Mouse (Mus musculus): Measurements from ENCODE around the gene Sdccag8. TPM values are rescaled to one million over a fixed set of nuclear protein-coding genes. Genes with fewer than 3 reads are reported as not detected.

Sdccag8 gene
- polyA plus RNA-seq, 1 experiment from 2014 or later, result 18.7 TPM

GRCm38 (mm10) chr1:176962894-176963293 lies 148.4 kb downstream of the Sdccag8 start:
- WGBS, result 81% methylated on average over 5 of the region's 5 CpGs
- H3K9me3 ChIP-seq (ENCODE audit: control insufficient read depth, low read length), result no peaks in the 10 kb centered on the region
- no peak for DNase-seq (ENCODE audit: low spot score)
- no peaks in the 10 kb centered on the region for H3K27me3 ChIP-seq (replicated peaks; ENCODE audit: control insufficient read depth, insufficient read depth, low read length)
- H3K9ac ChIP-seq (ENCODE audit: low read length), result no peak overlapping the region
- no peak overlapping the region for H3K4me3 ChIP-seq (ENCODE audit: low read depth, low read length)
- no peaks in the 10 kb centered on the region for H3K36me3 ChIP-seq (ENCODE audit: control insufficient read depth, insufficient read depth, low read length)
- no peak overlapping the region for H3K4me2 ChIP-seq (ENCODE audit: low read length)
- no peaks in the 10 kb centered on the region for H3K4me1 ChIP-seq (replicated peaks; ENCODE audit: control insufficient read depth, insufficient read depth, low read length)
- no peak for ATAC-seq (replicated peaks; ENCODE audit: low FRiP score, low TSS enrichment, low read depth)
- no peak overlapping the region for H3K27ac ChIP-seq (ENCODE audit: low read depth)

- no peaks in the 10 kb centered on the region for H3K4me1 ChIP-seq (replicated peaks; ENCODE audit: control insufficient read depth, insufficient read depth, low read length)
- H3K9ac ChIP-seq (ENCODE audit: low read length), result no peak overlapping the region
- no peak overlapping the region for H3K4me3 ChIP-seq (ENCODE audit: low read depth, low read length)
- DNase-seq (ENCODE audit: low spot score) (no peak), ATAC-seq (replicated peaks; ENCODE audit: low FRiP score, low TSS enrichment, low read depth) (no peak)
- no peaks in the 10 kb centered on the region for H3K27me3 ChIP-seq (replicated peaks; ENCODE audit: control insufficient read depth, insufficient read depth, low read length)
- H3K27ac ChIP-seq (ENCODE audit: low read depth), result no peak overlapping the region
- H3K36me3 ChIP-seq (ENCODE audit: control insufficient read depth, insufficient read depth, low read length), result no peaks in the 10 kb centered on the region
- 90% methylated on average over 3 of the region's 3 CpGs for WGBS
- H3K9me3 ChIP-seq (ENCODE audit: control insufficient read depth, low read length), result no peaks in the 10 kb centered on the region
- no peak overlapping the region for H3K4me2 ChIP-seq (ENCODE audit: low read length)
Observed at GRCm38 (mm10) chr1:176967299-176967698, 152.8 kb downstream of the Sdccag8 start.

GRCm38 (mm10) chr1:176970635-176971478 lies 156.4 kb downstream of the Sdccag8 start:
- H3K9ac ChIP-seq (ENCODE audit: low read length), result no peak overlapping the region
- no peaks in the 10 kb centered on the region for H3K36me3 ChIP-seq (ENCODE audit: control insufficient read depth, insufficient read depth, low read length)
- no peaks in the 10 kb centered on the region for H3K27me3 ChIP-seq (replicated peaks; ENCODE audit: control insufficient read depth, insufficient read depth, low read length)
- ATAC-seq (replicated peaks; ENCODE audit: low FRiP score, low TSS enrichment, low read depth), result no peak
- no peak overlapping the region for H3K4me2 ChIP-seq (ENCODE audit: low read length)
- H3K9me3 ChIP-seq (ENCODE audit: control insufficient read depth, low read length), result no peaks in the 10 kb centered on the region
- 78% methylated on average over 16 of the region's 16 CpGs for WGBS
- no peaks in the 10 kb centered on the region for H3K4me1 ChIP-seq (replicated peaks; ENCODE audit: control insufficient read depth, insufficient read depth, low read length)
- no peak overlapping the region for H3K27ac ChIP-seq (ENCODE audit: low read depth)
- H3K4me3 ChIP-seq (ENCODE audit: low read depth, low read length), result no peak overlapping the region
- DNase-seq (ENCODE audit: low spot score), result no peak

- no peak for DNase-seq (ENCODE audit: low spot score)
- Histone ChIP-seq H3K9me3 (ENCODE audit: control insufficient read depth, low read length) (no peaks in the 10 kb centered on the region), H3K4me1 (replicated peaks; ENCODE audit: control insufficient read depth, insufficient read depth, low read length) (no peaks in the 10 kb centered on the region), H3K36me3 (ENCODE audit: control insufficient read depth, insufficient read depth, low read length) (no peaks in the 10 kb centered on the region), H3K27me3 (replicated peaks; ENCODE audit: control insufficient read depth, insufficient read depth, low read length) (no peaks in the 10 kb centered on the region), H3K4me3 (ENCODE audit: low read depth, low read length) (no peak overlapping the region), H3K9ac (ENCODE audit: low read length) (no peak overlapping the region), H3K4me2 (ENCODE audit: low read length) (no peak overlapping the region), H3K27ac (ENCODE audit: low read depth) (no peak overlapping the region)
- no peak for ATAC-seq (replicated peaks; ENCODE audit: low FRiP score, low TSS enrichment, low read depth)
- 74% methylated on average over 4 of the region's 4 CpGs for WGBS
Observed at GRCm38 (mm10) chr1:176971479-176971797, 157.0 kb downstream of the Sdccag8 start.

- Histone ChIP-seq H3K9me3 (ENCODE audit: control insufficient read depth, low read length) (no peaks in the 10 kb centered on the region), H3K27me3 (replicated peaks; ENCODE audit: control insufficient read depth, insufficient read depth, low read length) (no peaks in the 10 kb centered on the region)
- ATAC-seq (replicated peaks; ENCODE audit: low FRiP score, low TSS enrichment, low read depth), result no peak
Observed at GRCm38 (mm10) chr1:176973356-176974088, 159.1 kb downstream of the Sdccag8 start.

GRCm38 (mm10) chr1:176979235-176979634 lies 164.8 kb downstream of the Sdccag8 start:
- H3K4me2 ChIP-seq (ENCODE audit: low read length), result no peak overlapping the region
- no peak for DNase-seq (ENCODE audit: low spot score)

More at GRCm38 (mm10) chr1:176973356-176974088, 159.1 kb downstream of the Sdccag8 start:
- DNase-seq (ENCODE audit: low spot score), result no peak
- Histone ChIP-seq H3K36me3 (ENCODE audit: control insufficient read depth, insufficient read depth, low read length) (no peaks in the 10 kb centered on the region), H3K27ac (ENCODE audit: low read depth) (no peak overlapping the region), H3K9ac (ENCODE audit: low read length) (no peak overlapping the region), H3K4me1 (replicated peaks; ENCODE audit: control insufficient read depth, insufficient read depth, low read length) (no peaks in the 10 kb centered on the region), H3K4me2 (ENCODE audit: low read length) (no peak overlapping the region), H3K4me3 (ENCODE audit: low read depth, low read length) (no peak overlapping the region)
- 89% methylated on average over 6 of the region's 6 CpGs for WGBS

GRCm38 (mm10) chr1:176980140-176980539 lies 165.7 kb downstream of the Sdccag8 start:
- 84% methylated on average over 5 of the region's 5 CpGs for WGBS
- Histone ChIP-seq H3K4me2 (ENCODE audit: low read length) (no peak overlapping the region), H3K27me3 (replicated peaks; ENCODE audit: control insufficient read depth, insufficient read depth, low read length) (no peaks in the 10 kb centered on the region), H3K9me3 (ENCODE audit: control insufficient read depth, low read length) (no peaks in the 10 kb centered on the region), H3K9ac (ENCODE audit: low read length) (no peak overlapping the region), H3K4me1 (replicated peaks; ENCODE audit: control insufficient read depth, insufficient read depth, low read length) (peaks cover 2% of the 10 kb centered on the region; the same call in 1 of the 2 replicates), H3K4me3 (ENCODE audit: low read depth, low read length) (no peak overlapping the region), H3K27ac (ENCODE audit: low read depth) (no peak overlapping the region), H3K36me3 (ENCODE audit: control insufficient read depth, insufficient read depth, low read length) (no peaks in the 10 kb centered on the region)
- DNase-seq (ENCODE audit: low spot score) (no peak), ATAC-seq (replicated peaks; ENCODE audit: low FRiP score, low TSS enrichment, low read depth) (no peak)

More at GRCm38 (mm10) chr1:176979235-176979634, 164.8 kb downstream of the Sdccag8 start:
- no peak for ATAC-seq (replicated peaks; ENCODE audit: low FRiP score, low TSS enrichment, low read depth)
- no peak overlapping the region for H3K27ac ChIP-seq (ENCODE audit: low read depth)
- H3K27me3 ChIP-seq (replicated peaks; ENCODE audit: control insufficient read depth, insufficient read depth, low read length), result no peaks in the 10 kb centered on the region
- H3K9me3 ChIP-seq (ENCODE audit: control insufficient read depth, low read length), result no peaks in the 10 kb centered on the region
- H3K4me3 ChIP-seq (ENCODE audit: low read depth, low read length), result no peak overlapping the region
- no peaks in the 10 kb centered on the region; the same call in 1 of the 2 replicates for H3K4me1 ChIP-seq (replicated peaks; ENCODE audit: control insufficient read depth, insufficient read depth, low read length)
- no peaks in the 10 kb centered on the region for H3K36me3 ChIP-seq (ENCODE audit: control insufficient read depth, insufficient read depth, low read length)
- no peak overlapping the region for H3K9ac ChIP-seq (ENCODE audit: low read length)

GRCm38 (mm10) chr1:176980801-176981400 lies 166.4 kb downstream of the Sdccag8 start:
- H3K4me2 ChIP-seq (ENCODE audit: low read length), result no peak overlapping the region
- 88% methylated on average over 10 of the region's 10 CpGs for WGBS
- no peak for ATAC-seq (replicated peaks; ENCODE audit: low FRiP score, low TSS enrichment, low read depth)

More at GRCm38 (mm10) chr1:176980801-176981400, 166.4 kb downstream of the Sdccag8 start:
- no peak overlapping the region for H3K4me3 ChIP-seq (ENCODE audit: low read depth, low read length)
- H3K36me3 ChIP-seq (ENCODE audit: control insufficient read depth, insufficient read depth, low read length), result no peaks in the 10 kb centered on the region
- no peaks in the 10 kb centered on the region for H3K27me3 ChIP-seq (replicated peaks; ENCODE audit: control insufficient read depth, insufficient read depth, low read length)
- H3K9ac ChIP-seq (ENCODE audit: low read length), result no peak overlapping the region
- no peak overlapping the region for H3K27ac ChIP-seq (ENCODE audit: low read depth)
- no peaks in the 10 kb centered on the region for H3K9me3 ChIP-seq (ENCODE audit: control insufficient read depth, low read length)
- H3K4me1 ChIP-seq (replicated peaks; ENCODE audit: control insufficient read depth, insufficient read depth, low read length), result peaks cover 9% of the 10 kb centered on the region; the same call in 1 of the 2 replicates
- DNase-seq (ENCODE audit: low spot score), result no peak
